Mouse (Mus musculus): Measurements from ENCODE around the gene Teddm1a. TPM values are rescaled to one million over a fixed set of nuclear protein-coding genes. Genes with fewer than 3 reads are reported as not detected.
"Not testable (repeated sequence)": the region's sequence is repeated elsewhere in the genome, so short reads cannot be mapped to it uniquely, and the experiment has no call there.

Teddm1a gene
- polyA plus RNA-seq (2015; fragmentation: Nextera tagmentation; extraction: Ambion mirVana) = not detected in 2 replicates

- Histone ChIP-seq H3K36me3 (ENCODE audit: control insufficient read depth, insufficient read depth, low read length) (no peaks in the 10 kb centered on the region), H3K4me3 (ENCODE audit: low read length) (no peak within 1 kb of the TSS), H3K27me3 (ENCODE audit: control insufficient read depth, insufficient read depth, low read depth, low read length) (no peaks in the 10 kb centered on the region), H3K9ac (ENCODE audit: low read length) (no peak within 1 kb of the TSS), H3K9me3 (ENCODE audit: control insufficient read depth, low read length) (no peaks in the 10 kb centered on the region), H3K27ac (ENCODE audit: low read length) (no peak within 1 kb of the TSS), H3K4me2 (ENCODE audit: low read depth, low read length) (no peak within 1 kb of the TSS), H3K4me1 (replicated peaks; ENCODE audit: control insufficient read depth, insufficient read depth, low read length) (no peaks in the 10 kb centered on the region; the same call in 1 of the 2 replicates)
- 49% methylated on average over 4 of the region's 4 CpGs for WGBS
- no peak for ATAC-seq (ENCODE audit: low read depth)
These were observed at the start of gene Teddm1a for GRCm38 (mm10) chr1:153891442-153891841. Gene Teddm1a (plus strand): TSS chr1:153891742.

DNA sequence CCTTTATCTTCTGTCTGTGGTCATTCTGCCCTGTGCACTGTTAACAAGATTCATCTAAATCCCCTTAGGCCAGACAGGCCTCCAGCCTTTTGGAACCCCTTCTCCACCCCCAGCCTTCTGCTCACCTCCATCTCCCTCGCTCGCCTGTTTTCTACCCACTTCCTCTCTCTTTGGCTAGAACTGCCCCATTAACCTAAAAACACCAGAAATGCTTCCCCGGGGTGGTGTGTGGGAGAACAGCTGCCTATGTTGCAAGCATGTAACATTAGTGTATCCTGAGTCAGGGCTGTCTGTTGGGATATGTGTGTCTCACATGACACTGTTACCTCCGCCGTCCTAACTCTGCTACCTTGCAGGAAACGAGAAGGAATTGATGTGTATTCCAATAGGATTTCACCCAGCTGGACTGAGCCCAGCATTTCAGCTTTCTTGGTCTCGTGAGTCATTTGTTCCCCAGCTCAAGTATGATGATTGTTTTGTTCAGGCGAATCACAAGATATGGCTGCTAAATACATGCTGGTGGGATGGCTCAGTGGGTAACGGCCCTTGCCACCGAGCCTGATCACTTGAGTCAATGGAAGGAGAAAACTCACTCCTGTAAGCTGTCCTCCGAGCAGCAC, 49.3 kb upstream of the Teddm1a start:
- Histone ChIP-seq H3K9me3 (ENCODE audit: control insufficient read depth, low read length) (no peaks in the 10 kb centered on the region), H3K4me1 (replicated peaks; ENCODE audit: control insufficient read depth, insufficient read depth, low read length) (no peaks in the 10 kb centered on the region), H3K4me3 (ENCODE audit: low read length) (no peak overlapping the region), H3K4me2 (ENCODE audit: low read depth, low read length) (no peak overlapping the region), H3K36me3 (ENCODE audit: control insufficient read depth, insufficient read depth, low read length) (no peaks in the 10 kb centered on the region), H3K27ac (ENCODE audit: low read length) (no peak overlapping the region), H3K27me3 (ENCODE audit: control insufficient read depth, insufficient read depth, low read depth, low read length) (no peaks in the 10 kb centered on the region), H3K9ac (ENCODE audit: low read length) (no peak overlapping the region)
- WGBS = 86% methylated on average over 11 of the region's 11 CpGs
- ATAC-seq (ENCODE audit: low read depth) = no peak

- no peak within 1 kb of the TSS for H3K4me2 ChIP-seq (ENCODE audit: low read depth, low read length)
- no peaks in the 10 kb centered on the region for H3K27me3 ChIP-seq (ENCODE audit: control insufficient read depth, insufficient read depth, low read depth, low read length)
- ATAC-seq (ENCODE audit: low read depth) = no peak
- no peaks in the 10 kb centered on the region for H3K4me1 ChIP-seq (replicated peaks; ENCODE audit: control insufficient read depth, insufficient read depth, low read length)
- no peak within 1 kb of the TSS for H3K4me3 ChIP-seq (ENCODE audit: low read length)
- H3K9me3 ChIP-seq (ENCODE audit: control insufficient read depth, low read length) = no peaks in the 10 kb centered on the region
- no peaks in the 10 kb centered on the region for H3K36me3 ChIP-seq (ENCODE audit: control insufficient read depth, insufficient read depth, low read length)
- no peak within 1 kb of the TSS for H3K27ac ChIP-seq (ENCODE audit: low read length)
- H3K9ac ChIP-seq (ENCODE audit: low read length) = no peak within 1 kb of the TSS
- WGBS = 94% methylated on average over 8 of the region's 8 CpGs
These were observed 47.5 kb upstream of the Teddm1a start, which contains the start of gene Rgsl1 for GRCm38 (mm10) chr1:153844042-153844441. Gene Rgsl1 (minus strand): TSS chr1:153844142.

DNA sequence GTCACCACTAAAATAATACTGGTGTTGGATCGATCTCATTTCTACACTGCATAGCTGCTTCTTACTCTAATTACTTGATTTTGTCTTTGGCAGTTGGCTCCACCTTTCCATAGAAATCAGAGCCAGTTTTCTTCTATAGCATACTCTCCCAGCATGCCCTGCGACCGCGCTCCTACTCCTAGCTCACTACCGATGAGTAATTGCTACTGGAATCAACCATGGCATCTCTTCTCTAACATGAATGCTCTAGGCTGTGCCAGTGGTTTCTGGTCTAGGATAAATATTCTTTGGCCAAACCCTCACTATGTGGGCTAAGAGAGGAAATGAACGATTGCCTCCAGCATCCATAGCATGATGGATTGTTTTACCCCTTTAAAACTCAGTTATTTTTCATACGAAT, 45.1 kb upstream of the Teddm1a start:
- 86% methylated on average over 7 of the region's 7 CpGs for WGBS
- no peak for ATAC-seq (ENCODE audit: low read depth)
- no peak overlapping the region for H3K4me2 ChIP-seq (ENCODE audit: low read depth, low read length)

GRCm38 (mm10) chr1:153846867-153847266, 44.7 kb upstream of the Teddm1a start:
- Histone ChIP-seq H3K4me1 (replicated peaks; ENCODE audit: control insufficient read depth, insufficient read depth, low read length) (no peaks in the 10 kb centered on the region), H3K27me3 (ENCODE audit: control insufficient read depth, insufficient read depth, low read depth, low read length) (no peaks in the 10 kb centered on the region), H3K4me3 (ENCODE audit: low read length) (no peak overlapping the region), H3K9ac (ENCODE audit: low read length) (no peak overlapping the region), H3K27ac (ENCODE audit: low read length) (no peak overlapping the region), H3K36me3 (ENCODE audit: control insufficient read depth, insufficient read depth, low read length) (no peaks in the 10 kb centered on the region), H3K4me2 (ENCODE audit: low read depth, low read length) (no peak overlapping the region), H3K9me3 (ENCODE audit: control insufficient read depth, low read length) (no peaks in the 10 kb centered on the region)
- 24% methylated on average over 6 of the region's 6 CpGs for WGBS
- ATAC-seq (ENCODE audit: low read depth) = no peak

More for the DNA sequence above, 45.1 kb upstream of the Teddm1a start:
- Histone ChIP-seq H3K4me1 (replicated peaks; ENCODE audit: control insufficient read depth, insufficient read depth, low read length) (no peaks in the 10 kb centered on the region), H3K27me3 (ENCODE audit: control insufficient read depth, insufficient read depth, low read depth, low read length) (no peaks in the 10 kb centered on the region), H3K4me3 (ENCODE audit: low read length) (no peak overlapping the region), H3K9me3 (ENCODE audit: control insufficient read depth, low read length) (no peaks in the 10 kb centered on the region), H3K27ac (ENCODE audit: low read length) (no peak overlapping the region), H3K9ac (ENCODE audit: low read length) (no peak overlapping the region), H3K36me3 (ENCODE audit: control insufficient read depth, insufficient read depth, low read length) (no peaks in the 10 kb centered on the region)

GRCm38 (mm10) chr1:153852696-153853095, 38.8 kb upstream of the Teddm1a start:
- not testable (repeated sequence) for H3K4me1 ChIP-seq (replicated peaks; ENCODE audit: control insufficient read depth, insufficient read depth, low read length); H3K9ac ChIP-seq (ENCODE audit: low read length); H3K4me2 ChIP-seq (ENCODE audit: low read depth, low read length); H3K4me3 ChIP-seq (ENCODE audit: low read length); H3K36me3 ChIP-seq (ENCODE audit: control insufficient read depth, insufficient read depth, low read length); ATAC-seq (ENCODE audit: low read depth); H3K27me3 ChIP-seq (ENCODE audit: control insufficient read depth, insufficient read depth, low read depth, low read length); H3K27ac ChIP-seq (ENCODE audit: low read length); H3K9me3 ChIP-seq (ENCODE audit: control insufficient read depth, low read length)
- 66% methylated on average over 7 of the region's 7 CpGs for WGBS

- H3K27me3 ChIP-seq (ENCODE audit: control insufficient read depth, insufficient read depth, low read depth, low read length) = no peaks in the 10 kb centered on the region
- 60% methylated on average over 8 of the region's 8 CpGs for WGBS
- H3K9me3 ChIP-seq (ENCODE audit: control insufficient read depth, low read length) = no peaks in the 10 kb centered on the region
- no peaks in the 10 kb centered on the region for H3K36me3 ChIP-seq (ENCODE audit: control insufficient read depth, insufficient read depth, low read length)
- no peak overlapping the region for H3K4me3 ChIP-seq (ENCODE audit: low read length)
- H3K4me2 ChIP-seq (ENCODE audit: low read depth, low read length) = no peak overlapping the region
- ATAC-seq (ENCODE audit: low read depth) = no peak
- H3K9ac ChIP-seq (ENCODE audit: low read length) = no peak overlapping the region
- no peak overlapping the region for H3K27ac ChIP-seq (ENCODE audit: low read length)
- H3K4me1 ChIP-seq (replicated peaks; ENCODE audit: control insufficient read depth, insufficient read depth, low read length) = no peaks in the 10 kb centered on the region
These were observed 35.6 kb upstream of the Teddm1a start for GRCm38 (mm10) chr1:153855946-153856345.

GRCm38 (mm10) chr1:153874045-153874444, 17.5 kb upstream of the Teddm1a start, which contains the start of gene Teddm1b:
Gene Teddm1b (plus strand): TSS chr1:153874345.
- Histone ChIP-seq H3K36me3 (ENCODE audit: control insufficient read depth, insufficient read depth, low read length) (no peaks in the 10 kb centered on the region), H3K4me3 (ENCODE audit: low read length) (no peak within 1 kb of the TSS)
- ATAC-seq (ENCODE audit: low read depth) = no peak

GRCm38 (mm10) chr1:153880391-153880790, 11.2 kb upstream of the Teddm1a start:
- WGBS = 95% methylated on average over 17 of the region's 17 CpGs
- not testable (repeated sequence) for ATAC-seq (ENCODE audit: low read depth)

More at GRCm38 (mm10) chr1:153874045-153874444, 17.5 kb upstream of the Teddm1a start, which contains the start of gene Teddm1b:
- Histone ChIP-seq H3K9ac (ENCODE audit: low read length) (no peak within 1 kb of the TSS), H3K9me3 (ENCODE audit: control insufficient read depth, low read length) (no peaks in the 10 kb centered on the region), H3K27me3 (ENCODE audit: control insufficient read depth, insufficient read depth, low read depth, low read length) (no peaks in the 10 kb centered on the region), H3K27ac (ENCODE audit: low read length) (no peak within 1 kb of the TSS), H3K4me2 (ENCODE audit: low read depth, low read length) (no peak within 1 kb of the TSS), H3K4me1 (replicated peaks; ENCODE audit: control insufficient read depth, insufficient read depth, low read length) (no peaks in the 10 kb centered on the region)
- 70% methylated on average over 6 of the region's 6 CpGs for WGBS

More at GRCm38 (mm10) chr1:153880391-153880790, 11.2 kb upstream of the Teddm1a start:
- not testable (repeated sequence) for H3K27ac ChIP-seq (ENCODE audit: low read length); H3K4me3 ChIP-seq (ENCODE audit: low read length); H3K9me3 ChIP-seq (ENCODE audit: control insufficient read depth, low read length); H3K36me3 ChIP-seq (ENCODE audit: control insufficient read depth, insufficient read depth, low read length); H3K4me2 ChIP-seq (ENCODE audit: low read depth, low read length); H3K27me3 ChIP-seq (ENCODE audit: control insufficient read depth, insufficient read depth, low read depth, low read length); H3K4me1 ChIP-seq (replicated peaks; ENCODE audit: control insufficient read depth, insufficient read depth, low read length); H3K9ac ChIP-seq (ENCODE audit: low read length)
